Mouse (Mus musculus) lung, adult 2 months (tissue): Measurements from ENCODE around the gene Heatr5a.

Experiments
- CTCF ChIP-seq: fragments of 200-500 bp; IDR thresholded peaks from 2 replicates; pipeline ENCODE4 v1.5.1; 2011; ENCODE audit warnings: mild to moderate bottlenecking, low read length, control low read depth; ENCODE audit not compliant: insufficient read depth
- POLR2A ChIP-seq: fragments of 200-500 bp; IDR thresholded peaks from 2 replicates; pipeline ENCODE4 v1.6.1; 2011; ENCODE audit warnings: low read depth, mild to moderate bottlenecking, control low read depth, low read length, borderline replicate concordance; ENCODE audit errors: extremely low read depth

DNA sequence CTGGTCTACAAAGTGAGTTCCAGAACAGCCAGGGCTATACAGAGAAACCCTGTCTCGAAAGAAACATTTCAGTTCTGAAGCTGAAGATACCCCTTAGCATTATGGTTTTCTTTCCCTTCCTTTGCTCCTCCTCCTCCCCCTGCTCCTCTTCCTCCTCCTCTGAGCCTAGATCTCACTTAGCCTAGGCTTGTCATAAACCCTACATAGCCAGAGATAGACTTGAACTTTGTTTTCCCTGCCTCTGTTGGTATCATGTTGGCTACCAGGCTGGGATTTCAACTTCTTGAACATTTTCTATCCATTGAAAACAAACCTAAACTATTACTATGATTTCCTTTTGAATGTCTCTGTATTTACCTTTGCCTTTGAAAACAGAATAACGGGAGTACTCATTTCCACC, 115.2 kb downstream of the Heatr5a start:
- TF ChIP-seq POLR2A: no peak
- TF ChIP-seq CTCF: no peak
